Mouse (Mus musculus): ENCODE data around the gene Shq1. TPM values are rescaled to one million over a fixed set of nuclear protein-coding genes. Genes with fewer than 3 reads are reported as not detected.

Gene Shq1
- polyA plus RNA-seq, 1 experiment from 2014 or later = 16.1 TPM

DNA sequence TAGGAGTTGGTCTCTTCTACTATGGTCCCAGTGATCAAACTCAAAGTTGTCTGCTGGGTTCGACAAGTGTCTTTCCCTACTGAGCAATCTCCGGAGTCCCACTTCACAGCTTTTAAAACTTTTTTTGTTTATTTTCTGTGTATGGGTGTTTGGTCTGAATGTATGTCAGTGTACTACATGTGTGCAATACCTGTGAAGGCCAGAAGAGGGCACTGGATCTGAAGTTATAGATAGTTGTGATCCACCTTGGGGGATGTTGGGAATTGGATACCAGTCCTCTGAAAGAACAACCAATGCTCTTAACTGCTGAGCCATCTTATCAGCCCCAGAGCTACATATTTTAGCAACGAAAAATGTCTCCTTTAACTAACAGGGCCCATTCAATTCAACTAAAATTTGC, 62.5 kb downstream of the Shq1 start:
- no peak overlapping the region for H3K4me3 ChIP-seq (ENCODE audit: low read depth, low read length)

DNA sequence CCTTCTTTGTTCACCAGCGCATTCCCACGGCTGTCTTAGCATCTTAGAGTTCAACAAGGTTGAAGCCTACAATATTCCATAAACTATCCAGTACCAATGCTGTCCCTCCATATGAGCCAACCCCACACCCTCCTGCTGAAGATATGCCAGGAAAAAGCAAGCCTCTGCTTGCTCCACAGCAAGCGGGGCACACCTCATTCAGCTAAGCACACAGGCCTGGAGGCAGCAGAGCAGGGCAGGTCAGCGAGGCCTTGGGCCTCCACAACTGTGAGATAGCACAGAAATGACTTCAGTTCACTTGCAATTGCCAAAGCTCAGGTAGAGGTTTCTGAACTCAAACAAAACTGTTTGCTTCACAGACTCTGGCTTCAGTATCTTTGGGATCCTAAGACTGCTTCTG, 64.2 kb downstream of the Shq1 start:
- Histone ChIP-seq H3K36me3 (ENCODE audit: control insufficient read depth, insufficient read depth, low read length) (0 out of 2 replicates have a peak, but pooled peaks cover 3% of the 10 kb centered on the region), H3K27me3 (ENCODE audit: control insufficient read depth, insufficient read depth, low read length) (no peaks in the 10 kb centered on the region), H3K9me3 (ENCODE audit: control insufficient read depth, low read length) (no peaks in the 10 kb centered on the region), H3K4me2 (ENCODE audit: low read depth) (no peak overlapping the region), H3K27ac (ENCODE audit: low read depth, low read length) (no peak overlapping the region), H3K4me3 (ENCODE audit: low read depth, low read length) (no peak overlapping the region), H3K9ac (ENCODE audit: low read length) (no peak overlapping the region), H3K4me1 (ENCODE audit: control insufficient read depth, insufficient read depth, low read length) (no peaks in the 10 kb centered on the region)
- DNase-seq (ENCODE audit: low spot score) (no peak), ATAC-seq (ENCODE audit: insufficient read depth, low FRiP score, low TSS enrichment) (no peak)
- WGBS = 88% methylated on average over 4 of the region's 4 CpGs

More for the DNA sequence above, 62.5 kb downstream of the Shq1 start:
- WGBS = 83% methylated on average over 3 of the region's 3 CpGs
- ATAC-seq (ENCODE audit: insufficient read depth, low FRiP score, low TSS enrichment) = no peak
- DNase-seq (ENCODE audit: low spot score) = no peak
- Histone ChIP-seq H3K36me3 (ENCODE audit: control insufficient read depth, insufficient read depth, low read length) (0 out of 2 replicates have a peak, but pooled peaks cover 3% of the 10 kb centered on the region), H3K4me1 (ENCODE audit: control insufficient read depth, insufficient read depth, low read length) (no peaks in the 10 kb centered on the region), H3K9me3 (ENCODE audit: control insufficient read depth, low read length) (no peaks in the 10 kb centered on the region), H3K9ac (ENCODE audit: low read length) (no peak overlapping the region), H3K4me2 (ENCODE audit: low read depth) (no peak overlapping the region), H3K27ac (ENCODE audit: low read depth, low read length) (no peak overlapping the region), H3K27me3 (ENCODE audit: control insufficient read depth, insufficient read depth, low read length) (no peaks in the 10 kb centered on the region)

DNA sequence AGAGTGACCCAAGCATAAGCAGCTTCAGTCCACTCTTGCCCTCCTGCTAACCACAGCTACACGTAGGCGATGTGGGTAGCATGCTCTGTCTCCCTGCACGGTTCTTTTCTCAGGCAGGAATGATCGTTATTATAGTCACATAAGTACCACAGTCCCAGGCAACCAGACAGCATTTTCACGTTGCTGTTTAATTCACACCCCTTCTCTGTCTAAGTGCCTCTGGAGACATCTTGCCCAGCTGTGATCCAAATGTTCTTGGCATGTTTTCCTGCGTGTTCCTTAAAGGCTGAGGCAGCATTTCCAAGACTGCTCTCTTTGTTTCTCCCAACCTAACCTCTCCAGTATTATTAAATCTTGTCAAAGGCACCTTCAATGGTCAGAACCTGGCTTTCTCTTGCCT, 67.3 kb downstream of the Shq1 start:
- Histone ChIP-seq H3K4me2 (ENCODE audit: low read depth) (no peak overlapping the region), H3K27ac (ENCODE audit: low read depth, low read length) (no peak overlapping the region), H3K4me1 (ENCODE audit: control insufficient read depth, insufficient read depth, low read length) (no peaks in the 10 kb centered on the region), H3K9ac (ENCODE audit: low read length) (no peak overlapping the region), H3K9me3 (ENCODE audit: control insufficient read depth, low read length) (no peaks in the 10 kb centered on the region), H3K36me3 (ENCODE audit: control insufficient read depth, insufficient read depth, low read length) (no peaks in the 10 kb centered on the region), H3K27me3 (ENCODE audit: control insufficient read depth, insufficient read depth, low read length) (no peaks in the 10 kb centered on the region), H3K4me3 (ENCODE audit: low read depth, low read length) (no peak overlapping the region)
- no peak for DNase-seq (ENCODE audit: low spot score)
- WGBS = 83% methylated on average over 6 of the region's 6 CpGs
- no peak for ATAC-seq (ENCODE audit: insufficient read depth, low FRiP score, low TSS enrichment)

DNA sequence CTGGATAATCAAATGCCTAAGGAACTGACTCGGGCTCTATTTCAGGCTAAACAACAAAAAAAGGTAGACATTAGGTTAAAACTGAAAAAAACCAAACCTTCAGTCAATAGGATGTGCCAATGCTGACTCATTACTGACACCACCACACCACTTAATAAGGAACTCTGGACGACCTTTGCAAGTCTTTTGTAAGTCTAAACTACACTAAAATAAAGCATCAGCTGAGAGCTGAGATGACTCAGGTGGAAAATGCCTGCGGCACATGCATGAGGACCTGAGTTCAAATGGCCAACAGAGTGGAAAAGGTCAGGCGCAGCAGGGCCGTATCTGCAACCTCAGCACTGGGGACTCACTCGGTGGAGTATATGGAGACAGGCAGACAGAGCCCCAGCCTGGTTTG, 69.3 kb downstream of the Shq1 start:
- no peaks in the 10 kb centered on the region for H3K9me3 ChIP-seq (ENCODE audit: control insufficient read depth, low read length)
- no peak overlapping the region for H3K27ac ChIP-seq (ENCODE audit: low read depth, low read length)
- H3K4me2 ChIP-seq (ENCODE audit: low read depth) = no peak overlapping the region
- no peak for ATAC-seq (ENCODE audit: insufficient read depth, low FRiP score, low TSS enrichment)
- WGBS = 86% methylated on average over 6 of the region's 6 CpGs
- no peaks in the 10 kb centered on the region for H3K27me3 ChIP-seq (ENCODE audit: control insufficient read depth, insufficient read depth, low read length)
- H3K4me3 ChIP-seq (ENCODE audit: low read depth, low read length) = no peak overlapping the region
- H3K9ac ChIP-seq (ENCODE audit: low read length) = no peak overlapping the region
- DNase-seq (ENCODE audit: low spot score) = no peak
- H3K36me3 ChIP-seq (ENCODE audit: control insufficient read depth, insufficient read depth, low read length) = no peaks in the 10 kb centered on the region
- no peaks in the 10 kb centered on the region for H3K4me1 ChIP-seq (ENCODE audit: control insufficient read depth, insufficient read depth, low read length)

DNA sequence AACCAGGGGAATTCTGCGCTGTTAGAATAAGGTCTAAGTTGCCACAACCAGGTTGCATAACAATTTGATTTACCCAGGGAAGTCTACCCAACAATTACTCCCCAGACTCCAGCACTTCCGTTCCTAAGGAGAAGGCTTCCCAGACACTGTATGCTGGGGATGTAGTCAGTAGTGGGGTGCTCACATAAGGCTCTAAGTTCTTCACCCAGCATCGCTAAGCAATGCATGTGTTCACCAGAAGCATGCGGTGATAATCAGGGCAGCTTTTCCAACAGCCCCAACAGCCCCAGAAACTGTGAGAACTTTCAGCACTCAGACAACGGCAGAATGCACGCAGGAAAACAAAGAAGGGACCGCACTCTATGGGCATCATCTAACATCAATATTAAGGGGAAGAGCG, 77.1 kb downstream of the Shq1 start:
- Histone ChIP-seq H3K4me1 (ENCODE audit: control insufficient read depth, insufficient read depth, low read length) (no peaks in the 10 kb centered on the region), H3K4me2 (ENCODE audit: low read depth) (no peak overlapping the region), H3K27me3 (ENCODE audit: control insufficient read depth, insufficient read depth, low read length) (no peaks in the 10 kb centered on the region), H3K9ac (ENCODE audit: low read length) (no peak overlapping the region), H3K4me3 (ENCODE audit: low read depth, low read length) (no peak overlapping the region), H3K9me3 (ENCODE audit: control insufficient read depth, low read length) (no peaks in the 10 kb centered on the region), H3K27ac (ENCODE audit: low read depth, low read length) (no peak overlapping the region), H3K36me3 (ENCODE audit: control insufficient read depth, insufficient read depth, low read length) (no peaks in the 10 kb centered on the region)
- WGBS = 59% methylated on average over 8 of the region's 8 CpGs
- ATAC-seq (ENCODE audit: insufficient read depth, low FRiP score, low TSS enrichment) (no peak), DNase-seq (ENCODE audit: low spot score) (peak; percentile 31)

DNA sequence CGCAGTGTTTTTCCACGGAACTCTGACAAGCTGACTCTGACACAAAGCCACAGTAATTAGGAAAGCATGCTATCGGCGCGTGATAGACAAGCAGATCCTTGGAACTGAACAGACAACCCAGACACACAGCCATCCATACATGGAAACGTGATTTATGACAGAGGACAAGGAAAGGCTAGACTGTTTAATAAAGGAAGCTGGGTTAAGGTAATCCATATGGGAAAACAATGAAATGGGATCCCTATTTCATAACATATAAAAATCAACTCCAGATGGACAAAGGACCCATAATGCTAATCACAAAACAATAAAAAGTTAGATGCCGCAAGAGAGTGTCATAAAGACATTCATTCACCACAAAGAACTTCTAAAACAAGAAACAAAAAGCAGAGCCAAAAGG, 78.0 kb downstream of the Shq1 start:
- H3K9me3 ChIP-seq (ENCODE audit: control insufficient read depth, low read length) = no peaks in the 10 kb centered on the region
- no peaks in the 10 kb centered on the region for H3K27me3 ChIP-seq (ENCODE audit: control insufficient read depth, insufficient read depth, low read length)
- no peak overlapping the region for H3K4me2 ChIP-seq (ENCODE audit: low read depth)
- H3K27ac ChIP-seq (ENCODE audit: low read depth, low read length) = no peak overlapping the region
- no peaks in the 10 kb centered on the region for H3K36me3 ChIP-seq (ENCODE audit: control insufficient read depth, insufficient read depth, low read length)
- H3K9ac ChIP-seq (ENCODE audit: low read length) = no peak overlapping the region
- no peaks in the 10 kb centered on the region for H3K4me1 ChIP-seq (ENCODE audit: control insufficient read depth, insufficient read depth, low read length)
- ATAC-seq (ENCODE audit: insufficient read depth, low FRiP score, low TSS enrichment) = no peak
- WGBS = 50% methylated on average over 7 of the region's 7 CpGs
- DNase-seq (ENCODE audit: low spot score) = no peak
- H3K4me3 ChIP-seq (ENCODE audit: low read depth, low read length) = no peak overlapping the region

DNA sequence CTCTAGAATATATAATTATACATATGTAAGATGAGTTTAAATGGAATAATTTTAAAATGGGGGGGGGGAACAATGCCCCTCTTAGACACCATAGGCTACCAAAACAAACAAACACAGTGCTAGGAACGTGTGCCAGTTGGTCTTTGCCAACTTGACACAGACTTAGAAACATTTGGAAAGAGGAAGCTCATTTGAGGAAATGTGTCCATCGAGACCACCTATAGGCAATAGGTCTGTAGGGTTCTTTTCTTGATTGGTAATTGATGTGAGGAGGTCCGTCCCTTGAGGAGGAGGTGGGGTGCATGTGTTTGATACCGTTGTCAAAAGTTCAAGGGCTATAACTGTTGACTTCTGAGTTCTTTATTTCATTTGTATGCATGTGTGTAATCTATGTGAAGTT, 80.4 kb downstream of the Shq1 start:
- no peaks in the 10 kb centered on the region for H3K4me1 ChIP-seq (ENCODE audit: control insufficient read depth, insufficient read depth, low read length)
- H3K36me3 ChIP-seq (ENCODE audit: control insufficient read depth, insufficient read depth, low read length) = no peaks in the 10 kb centered on the region
- H3K4me2 ChIP-seq (ENCODE audit: low read depth) = no peak overlapping the region
- H3K27ac ChIP-seq (ENCODE audit: low read depth, low read length) = no peak overlapping the region
- no peaks in the 10 kb centered on the region for H3K9me3 ChIP-seq (ENCODE audit: control insufficient read depth, low read length)
- H3K27me3 ChIP-seq (ENCODE audit: control insufficient read depth, insufficient read depth, low read length) = no peaks in the 10 kb centered on the region
- WGBS = 82% methylated on average over 4 of the region's 4 CpGs
- DNase-seq (ENCODE audit: low spot score) = no peak
- ATAC-seq (ENCODE audit: insufficient read depth, low FRiP score, low TSS enrichment) = no peak
- H3K4me3 ChIP-seq (ENCODE audit: low read depth, low read length) = no peak overlapping the region
- no peak overlapping the region for H3K9ac ChIP-seq (ENCODE audit: low read length)

DNA sequence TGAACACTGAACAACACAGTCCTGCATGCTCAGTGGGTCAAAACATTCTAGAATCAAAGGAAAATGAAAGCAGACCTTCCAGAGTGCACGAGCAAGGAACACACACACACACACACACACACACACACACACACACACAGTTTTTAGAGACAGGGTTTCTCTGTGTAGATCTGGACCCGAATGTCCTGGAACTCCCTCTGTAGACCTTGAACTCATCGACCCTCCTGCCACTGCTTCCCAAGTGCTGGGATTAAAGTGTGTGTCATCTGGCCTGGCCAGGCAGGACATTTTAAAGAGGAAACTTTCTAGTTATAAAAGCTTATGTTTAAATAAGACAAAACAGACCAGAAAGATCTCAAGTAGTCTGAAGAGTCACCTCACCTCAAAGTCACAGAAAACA, 82.1 kb downstream of the Shq1 start:
- Histone ChIP-seq H3K9me3 (ENCODE audit: control insufficient read depth, low read length) (no peaks in the 10 kb centered on the region), H3K4me1 (ENCODE audit: control insufficient read depth, insufficient read depth, low read length) (no peaks in the 10 kb centered on the region), H3K36me3 (ENCODE audit: control insufficient read depth, insufficient read depth, low read length) (no peaks in the 10 kb centered on the region), H3K4me3 (ENCODE audit: low read depth, low read length) (no peak overlapping the region), H3K27ac (ENCODE audit: low read depth, low read length) (no peak overlapping the region), H3K4me2 (ENCODE audit: low read depth) (no peak overlapping the region), H3K27me3 (ENCODE audit: control insufficient read depth, insufficient read depth, low read length) (no peaks in the 10 kb centered on the region), H3K9ac (ENCODE audit: low read length) (no peak overlapping the region)
- 91% methylated on average over 3 of the region's 3 CpGs for WGBS
- no peak for DNase-seq (ENCODE audit: low spot score)
- no peak for ATAC-seq (ENCODE audit: insufficient read depth, low FRiP score, low TSS enrichment)

DNA sequence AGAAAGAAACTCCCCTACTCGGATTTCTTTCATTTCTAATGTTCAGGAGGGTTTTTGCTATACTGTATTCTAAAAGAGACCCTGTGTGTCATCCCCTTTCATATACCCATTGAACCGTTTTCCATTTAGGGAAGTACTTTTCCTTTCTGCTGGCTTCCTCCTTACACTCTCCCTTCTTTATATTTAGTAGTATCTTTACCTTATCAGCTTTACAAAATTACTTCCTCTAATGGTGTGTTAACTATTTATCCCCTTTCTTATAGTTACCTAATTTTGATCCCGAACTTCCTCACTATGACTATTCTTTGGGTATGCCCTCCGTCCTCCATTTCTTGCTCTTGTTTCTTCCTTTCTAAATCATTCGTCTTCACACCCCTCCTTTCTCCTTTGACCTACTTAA, 84.2 kb downstream of the Shq1 start:
- Histone ChIP-seq H3K27ac (ENCODE audit: low read depth, low read length) (no peak overlapping the region), H3K4me3 (ENCODE audit: low read depth, low read length) (no peak overlapping the region), H3K36me3 (ENCODE audit: control insufficient read depth, insufficient read depth, low read length) (no peaks in the 10 kb centered on the region), H3K9me3 (ENCODE audit: control insufficient read depth, low read length) (no peaks in the 10 kb centered on the region), H3K4me1 (ENCODE audit: control insufficient read depth, insufficient read depth, low read length) (no peaks in the 10 kb centered on the region), H3K9ac (ENCODE audit: low read length) (no peak overlapping the region), H3K4me2 (ENCODE audit: low read depth) (no peak overlapping the region), H3K27me3 (ENCODE audit: control insufficient read depth, insufficient read depth, low read length) (no peaks in the 10 kb centered on the region)
- 88% methylated on average over 5 of the region's 5 CpGs for WGBS
- ATAC-seq (ENCODE audit: insufficient read depth, low FRiP score, low TSS enrichment) (no peak), DNase-seq (ENCODE audit: low spot score) (no peak)
